Mouse (Mus musculus): ENCODE data around the gene Ephx1. TPM values are rescaled to one million over a fixed set of nuclear protein-coding genes. Genes with fewer than 3 reads are reported as not detected.

Ephx1 gene
- polyA plus RNA-seq, 1 experiment from 2014 or later = 4.4 TPM

- no peak overlapping the region for H3K27ac ChIP-seq (ENCODE audit: low read length)
- H3K4me3 ChIP-seq (ENCODE audit: low read length) = no peak overlapping the region
- no peak for ATAC-seq
- no peaks in the 10 kb centered on the region for H3K9me3 ChIP-seq (ENCODE audit: control insufficient read depth, low read length)
- H3K27me3 ChIP-seq (replicated peaks; ENCODE audit: control insufficient read depth, insufficient read depth, low read length) = no peaks in the 10 kb centered on the region
- H3K4me1 ChIP-seq (ENCODE audit: control insufficient read depth, insufficient read depth, low read length) = no peaks in the 10 kb centered on the region
- WGBS = 89% methylated on average over 3 of the region's 3 CpGs
- H3K4me2 ChIP-seq (ENCODE audit: low read depth, low read length) = no peak overlapping the region
- H3K36me3 ChIP-seq (ENCODE audit: control insufficient read depth, insufficient read depth, low read length) = peaks cover 8% of the 10 kb centered on the region; the same call in 1 of the 2 replicates
- H3K9ac ChIP-seq (ENCODE audit: low read depth, low read length) = no peak overlapping the region
Measured at GRCm38 (mm10) chr1:180965786-180966185, 54.9 kb downstream of the Ephx1 start.

GRCm38 (mm10) chr1:180958797-180959196 is 61.9 kb downstream of the Ephx1 start:
- Histone ChIP-seq H3K27ac (ENCODE audit: low read length) (no peak overlapping the region), H3K9me3 (ENCODE audit: control insufficient read depth, low read length) (no peaks in the 10 kb centered on the region), H3K4me2 (ENCODE audit: low read depth, low read length) (no peak overlapping the region), H3K9ac (ENCODE audit: low read depth, low read length) (no peak overlapping the region), H3K4me3 (ENCODE audit: low read length) (no peak overlapping the region), H3K4me1 (ENCODE audit: control insufficient read depth, insufficient read depth, low read length) (no peaks in the 10 kb centered on the region), H3K36me3 (ENCODE audit: control insufficient read depth, insufficient read depth, low read length) (peaks cover 4% of the 10 kb centered on the region; the same call in 1 of the 2 replicates), H3K27me3 (replicated peaks; ENCODE audit: control insufficient read depth, insufficient read depth, low read length) (no peaks in the 10 kb centered on the region)
- ATAC-seq = no peak
- WGBS = 66% methylated on average over 3 of the region's 3 CpGs

GRCm38 (mm10) chr1:180957989-180958388 is 62.7 kb downstream of the Ephx1 start:
- WGBS = 85% methylated on average over 3 of the region's 3 CpGs
- no peak for ATAC-seq
- peaks cover 9% of the 10 kb centered on the region; the same call in 1 of the 2 replicates for H3K36me3 ChIP-seq (ENCODE audit: control insufficient read depth, insufficient read depth, low read length)
- no peaks in the 10 kb centered on the region for H3K9me3 ChIP-seq (ENCODE audit: control insufficient read depth, low read length)
- H3K4me2 ChIP-seq (ENCODE audit: low read depth, low read length) = no peak overlapping the region
- H3K27me3 ChIP-seq (replicated peaks; ENCODE audit: control insufficient read depth, insufficient read depth, low read length) = no peaks in the 10 kb centered on the region
- no peak overlapping the region for H3K4me3 ChIP-seq (ENCODE audit: low read length)
- no peak overlapping the region for H3K9ac ChIP-seq (ENCODE audit: low read depth, low read length)
- H3K4me1 ChIP-seq (ENCODE audit: control insufficient read depth, insufficient read depth, low read length) = 0 out of 2 replicates have a peak, but pooled peaks cover under 1% of the 10 kb centered on the region
- H3K27ac ChIP-seq (ENCODE audit: low read length) = no peak overlapping the region

GRCm38 (mm10) chr1:180956973-180957381 is 63.7 kb downstream of the Ephx1 start:
- H3K9ac ChIP-seq (ENCODE audit: low read depth, low read length) = no peak overlapping the region
- no peaks in the 10 kb centered on the region for H3K9me3 ChIP-seq (ENCODE audit: control insufficient read depth, low read length)
- H3K27me3 ChIP-seq (replicated peaks; ENCODE audit: control insufficient read depth, insufficient read depth, low read length) = no peaks in the 10 kb centered on the region
- WGBS = 79% methylated on average over 8 of the region's 8 CpGs
- no peak overlapping the region for H3K4me2 ChIP-seq (ENCODE audit: low read depth, low read length)
- H3K27ac ChIP-seq (ENCODE audit: low read length) = no peak overlapping the region
- peak; percentile 22; the same call in 1 of the 2 replicates for ATAC-seq
- H3K36me3 ChIP-seq (ENCODE audit: control insufficient read depth, insufficient read depth, low read length) = peaks cover 9% of the 10 kb centered on the region; the same call in 1 of the 2 replicates
- H3K4me3 ChIP-seq (ENCODE audit: low read length) = no peak overlapping the region
- H3K4me1 ChIP-seq (ENCODE audit: control insufficient read depth, insufficient read depth, low read length) = 0 out of 2 replicates have a peak, but pooled peaks cover 6% of the 10 kb centered on the region

GRCm38 (mm10) chr1:180956401-180956800 is 64.3 kb downstream of the Ephx1 start:
- 0 out of 2 replicates have a peak, but pooled peaks cover 6% of the 10 kb centered on the region for H3K4me1 ChIP-seq (ENCODE audit: control insufficient read depth, insufficient read depth, low read length)
- H3K27ac ChIP-seq (ENCODE audit: low read length) = no peak overlapping the region
- 91% methylated on average over 8 of the region's 8 CpGs for WGBS
- no peak overlapping the region for H3K9ac ChIP-seq (ENCODE audit: low read depth, low read length)
- H3K4me3 ChIP-seq (ENCODE audit: low read length) = no peak overlapping the region
- peaks cover 9% of the 10 kb centered on the region; the same call in 1 of the 2 replicates for H3K36me3 ChIP-seq (ENCODE audit: control insufficient read depth, insufficient read depth, low read length)
- no peaks in the 10 kb centered on the region for H3K27me3 ChIP-seq (replicated peaks; ENCODE audit: control insufficient read depth, insufficient read depth, low read length)
- H3K9me3 ChIP-seq (ENCODE audit: control insufficient read depth, low read length) = no peaks in the 10 kb centered on the region
- ATAC-seq = no peak
- H3K4me2 ChIP-seq (ENCODE audit: low read depth, low read length) = no peak overlapping the region

GRCm38 (mm10) chr1:180952808-180953207 is 67.9 kb downstream of the Ephx1 start:
- Histone ChIP-seq H3K27me3 (replicated peaks; ENCODE audit: control insufficient read depth, insufficient read depth, low read length) (no peaks in the 10 kb centered on the region), H3K4me3 (ENCODE audit: low read length) (no peak overlapping the region), H3K4me1 (ENCODE audit: control insufficient read depth, insufficient read depth, low read length) (0 out of 2 replicates have a peak, but pooled peaks cover 6% of the 10 kb centered on the region), H3K4me2 (ENCODE audit: low read depth, low read length) (no peak overlapping the region), H3K9ac (ENCODE audit: low read depth, low read length) (no peak overlapping the region), H3K36me3 (ENCODE audit: control insufficient read depth, insufficient read depth, low read length) (peaks cover 9% of the 10 kb centered on the region; the same call in 1 of the 2 replicates), H3K9me3 (ENCODE audit: control insufficient read depth, low read length) (no peaks in the 10 kb centered on the region), H3K27ac (ENCODE audit: low read length) (peak overlapping the region; percentile 50; the same call in 1 of the 2 replicates)
- 76% methylated on average over 5 of the region's 5 CpGs for WGBS
- peak; percentile 1; the same call in 1 of the 2 replicates for ATAC-seq

GRCm38 (mm10) chr1:180952085-180952746 is 68.5 kb downstream of the Ephx1 start:
- 47% methylated on average over 6 of the region's 6 CpGs for WGBS
- H3K4me2 ChIP-seq (ENCODE audit: low read depth, low read length) = no peak overlapping the region
- no peak overlapping the region for H3K9ac ChIP-seq (ENCODE audit: low read depth, low read length)
- peaks cover 9% of the 10 kb centered on the region; the same call in 1 of the 2 replicates for H3K36me3 ChIP-seq (ENCODE audit: control insufficient read depth, insufficient read depth, low read length)
- no peaks in the 10 kb centered on the region for H3K27me3 ChIP-seq (replicated peaks; ENCODE audit: control insufficient read depth, insufficient read depth, low read length)
- H3K27ac ChIP-seq (ENCODE audit: low read length) = peak overlapping the region; percentile 51
- H3K9me3 ChIP-seq (ENCODE audit: control insufficient read depth, low read length) = no peaks in the 10 kb centered on the region
- peak; percentile 92 for ATAC-seq
- no peak overlapping the region for H3K4me3 ChIP-seq (ENCODE audit: low read length)
- H3K4me1 ChIP-seq (ENCODE audit: control insufficient read depth, insufficient read depth, low read length) = 0 out of 2 replicates have a peak, but pooled peaks cover 6% of the 10 kb centered on the region

GRCm38 (mm10) chr1:180946448-180946847 is 74.3 kb downstream of the Ephx1 start:
- ATAC-seq = no peak
- no peak overlapping the region for H3K4me2 ChIP-seq (ENCODE audit: low read depth, low read length)
- WGBS = 82% methylated on average over 6 of the region's 6 CpGs

GRCm38 (mm10) chr1:180945001-180945980 is 75.4 kb downstream of the Ephx1 start:
- peak overlapping the region; percentile 26 for H3K4me2 ChIP-seq (ENCODE audit: low read depth, low read length)
- WGBS = 23% methylated on average over 20 of the region's 20 CpGs

More at GRCm38 (mm10) chr1:180946448-180946847, 74.3 kb downstream of the Ephx1 start:
- no peak overlapping the region for H3K9ac ChIP-seq (ENCODE audit: low read depth, low read length)
- H3K9me3 ChIP-seq (ENCODE audit: control insufficient read depth, low read length) = no peaks in the 10 kb centered on the region
- H3K4me3 ChIP-seq (ENCODE audit: low read length) = no peak overlapping the region
- H3K36me3 ChIP-seq (ENCODE audit: control insufficient read depth, insufficient read depth, low read length) = no peaks in the 10 kb centered on the region
- no peak overlapping the region for H3K27ac ChIP-seq (ENCODE audit: low read length)
- no peaks in the 10 kb centered on the region for H3K27me3 ChIP-seq (replicated peaks; ENCODE audit: control insufficient read depth, insufficient read depth, low read length)
- peaks cover 43% of the 10 kb centered on the region for H3K4me1 ChIP-seq (ENCODE audit: control insufficient read depth, insufficient read depth, low read length)

More at GRCm38 (mm10) chr1:180945001-180945980, 75.4 kb downstream of the Ephx1 start:
- peaks cover 50% of the 10 kb centered on the region for H3K4me1 ChIP-seq (ENCODE audit: control insufficient read depth, insufficient read depth, low read length)
- peak overlapping the region; percentile 69 for H3K27ac ChIP-seq (ENCODE audit: low read length)
- no peaks in the 10 kb centered on the region for H3K36me3 ChIP-seq (ENCODE audit: control insufficient read depth, insufficient read depth, low read length)
- ATAC-seq = peak; percentile 84
- H3K4me3 ChIP-seq (ENCODE audit: low read length) = peak overlapping the region; percentile 16
- peak overlapping the region; percentile 50 for H3K9ac ChIP-seq (ENCODE audit: low read depth, low read length)
- no peaks in the 10 kb centered on the region for H3K27me3 ChIP-seq (replicated peaks; ENCODE audit: control insufficient read depth, insufficient read depth, low read length)
- no peaks in the 10 kb centered on the region for H3K9me3 ChIP-seq (ENCODE audit: control insufficient read depth, low read length)
